Mouse (Mus musculus) v-Abl transformed pro-B cells (cell line): ENCODE measurements around the gene Gm44596.

Experiments used
- in situ Hi-C, 2 experiments: fragments of 400-800 bp; cut with MboI; formaldehyde crosslinking; loops; one replicate each; pipeline ENCODE4 v1.15.1; 2025; ENCODE audit not compliant: unreplicated experiment in 2 of 2

The Gm44596 gene

DNA sequence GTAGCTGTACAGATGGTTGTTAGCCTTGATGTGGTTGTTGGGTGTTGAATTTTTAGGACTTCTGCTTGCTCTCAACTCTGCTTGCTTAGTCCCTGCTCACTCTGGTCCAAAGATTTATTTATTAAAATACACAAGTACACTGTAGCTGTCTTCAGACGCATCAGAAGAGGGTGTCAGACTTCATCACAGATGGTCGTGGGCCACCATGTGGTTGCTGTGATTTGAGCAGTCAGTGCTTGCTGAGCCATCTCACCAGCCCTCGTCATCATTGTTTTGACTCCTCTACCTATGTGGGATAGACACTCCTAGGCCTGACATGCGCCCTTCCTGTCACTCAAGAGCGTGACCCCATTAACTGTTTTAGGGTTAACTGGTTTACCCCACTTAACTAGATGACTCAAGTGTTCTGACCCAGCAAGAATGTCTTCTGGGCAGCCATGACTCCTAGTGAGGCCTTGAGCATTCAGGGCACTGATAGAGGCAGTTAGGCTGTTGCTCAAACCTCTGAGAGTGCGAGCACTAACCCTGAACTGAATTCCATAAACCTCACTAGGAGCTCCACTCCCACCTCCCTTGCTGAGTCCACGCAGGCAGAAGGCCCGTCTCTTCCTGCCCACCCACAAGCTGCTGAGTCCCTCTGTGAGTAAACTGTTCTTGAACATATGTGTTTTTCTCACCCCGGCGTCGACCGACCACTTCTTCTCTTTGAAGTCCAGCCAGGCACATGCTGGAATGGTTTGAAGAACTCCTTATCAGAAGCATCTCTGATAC lies 80.7 kb downstream of the Gm44596 start:
- in situ Hi-C loops = no loop called here
